Mouse (Mus musculus): ENCODE data around the gene Foxn2.
"Not testable (repeated sequence)": the region's sequence is repeated elsewhere in the genome, so short reads cannot be mapped to it uniquely, and the experiment has no call there.

Gene Foxn2

DNA sequence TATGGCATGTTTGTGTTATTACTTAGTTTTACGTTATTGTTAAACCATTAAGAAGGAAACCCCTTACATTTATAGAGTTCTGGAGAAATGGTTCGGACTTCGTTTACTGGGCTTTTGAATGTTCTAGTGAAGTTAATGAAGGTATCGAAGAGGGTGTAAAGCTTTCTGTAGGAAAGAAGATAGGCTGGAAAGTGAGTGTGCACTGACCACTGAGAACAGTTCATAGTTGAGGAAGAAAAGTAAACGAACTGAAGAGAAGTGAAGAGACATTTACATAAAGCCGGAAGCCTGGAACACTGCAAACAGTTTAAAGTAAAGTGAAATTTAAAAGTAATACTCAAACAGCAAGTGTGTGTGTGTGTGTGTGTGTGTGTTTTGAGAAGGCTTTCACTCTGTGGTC is 2.1 kb downstream of the Foxn2 start:
- DNase-seq = no peak

DNA sequence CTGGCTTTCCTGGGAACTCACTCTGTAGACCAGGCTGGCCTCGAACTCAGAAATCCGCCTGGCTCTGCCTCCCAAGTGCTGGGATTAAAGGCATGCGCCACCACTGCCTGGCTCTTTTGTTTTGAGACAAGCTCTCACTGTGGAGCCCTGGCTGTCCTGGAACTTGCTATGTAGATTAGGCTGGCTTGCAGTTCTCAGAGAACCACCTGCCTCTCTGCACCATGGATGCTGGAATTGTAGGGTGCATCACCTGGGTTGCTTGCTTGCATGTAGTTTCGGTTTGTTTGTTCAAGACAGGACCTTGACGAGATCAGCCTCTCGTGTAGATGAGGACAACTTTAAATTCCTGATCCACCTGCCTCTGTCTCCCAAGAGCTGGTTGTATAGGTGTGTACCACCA is 2.7 kb downstream of the Foxn2 start:
- no peak for DNase-seq

DNA sequence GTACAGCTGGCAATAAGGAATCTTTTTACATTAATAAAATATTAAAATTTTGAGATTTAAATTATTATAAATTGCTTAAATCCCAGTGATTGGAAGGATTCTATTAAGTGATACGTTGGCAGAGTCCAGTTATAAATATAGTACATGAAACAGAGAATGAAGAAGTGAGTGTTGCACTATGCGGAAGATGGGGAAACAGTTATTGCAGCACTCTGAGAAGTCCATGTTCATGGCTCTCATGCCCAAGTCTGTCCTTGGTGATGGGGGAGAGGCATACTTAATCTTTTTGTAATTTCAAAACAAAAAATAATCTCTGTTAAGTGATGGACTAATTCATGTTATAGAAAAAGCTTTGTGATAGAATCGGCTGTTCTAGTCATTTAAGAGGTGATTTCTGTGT is 17.6 kb downstream of the Foxn2 start:
- DNase-seq = no peak

DNA sequence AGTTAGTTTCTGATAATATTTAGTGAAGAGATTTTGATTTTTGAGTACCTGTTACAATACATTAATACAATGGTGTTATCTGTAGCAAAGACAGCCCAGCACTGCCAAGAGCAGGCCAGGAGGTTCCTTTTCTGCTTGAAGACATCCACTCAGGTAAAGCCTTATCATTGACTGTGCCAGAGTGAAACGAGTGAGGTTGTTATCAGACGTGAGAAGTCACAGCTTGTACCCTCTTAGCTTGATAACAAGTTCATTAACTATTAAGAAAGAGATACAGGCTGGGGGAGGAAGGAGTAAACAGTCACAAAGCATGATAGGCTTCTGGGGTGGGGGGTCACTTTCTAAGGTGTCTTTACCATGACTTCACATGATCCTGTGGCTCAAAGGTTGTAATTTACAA is 19.0 kb downstream of the Foxn2 start:
- DNase-seq = no peak

DNA sequence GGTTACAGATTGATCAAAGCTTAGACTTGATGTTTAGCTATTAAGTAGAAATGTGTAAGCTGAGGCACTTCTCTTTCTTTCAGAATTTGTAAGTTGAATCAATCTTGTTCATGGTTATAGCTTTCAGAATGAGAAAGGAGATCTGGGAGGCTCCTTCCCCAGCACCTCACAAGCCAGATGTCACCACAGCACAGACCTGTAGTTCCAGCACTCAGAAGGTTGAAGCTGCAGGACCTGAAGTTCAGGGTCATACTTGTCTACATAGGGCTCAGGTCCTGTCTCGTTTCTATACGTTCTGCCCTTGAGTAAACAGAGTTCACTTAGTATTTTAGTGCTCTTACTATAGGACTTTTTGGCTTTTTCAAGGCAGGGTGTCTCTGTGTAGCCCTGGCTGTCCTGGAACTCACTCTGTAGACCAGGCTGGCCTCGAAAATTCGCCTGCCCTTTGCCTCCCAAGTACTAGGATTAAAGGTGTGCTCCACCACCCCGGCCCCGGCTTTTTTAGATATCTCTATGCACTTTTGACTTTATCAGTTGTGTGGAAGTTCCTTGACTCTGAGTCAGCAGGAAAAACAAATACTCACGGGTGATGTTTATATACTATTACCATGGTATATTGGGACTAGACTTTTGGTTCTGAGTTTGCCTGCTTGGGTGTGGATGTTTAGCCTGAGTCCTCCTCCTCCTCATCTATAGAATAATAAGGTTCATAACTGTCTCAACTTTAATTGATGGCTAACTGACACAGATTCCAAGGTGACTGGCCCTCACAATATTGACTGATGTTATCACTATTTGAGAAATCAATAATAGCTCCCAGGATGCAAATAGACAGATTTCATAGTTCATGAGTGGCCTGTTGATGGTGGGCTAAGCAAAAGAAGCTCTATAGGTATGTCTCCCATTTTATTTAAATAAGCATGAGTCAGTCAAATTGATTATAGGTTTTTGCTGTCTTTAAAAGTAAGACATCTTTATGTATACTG is 19.7 kb downstream of the Foxn2 start:
- no peak for DNase-seq

DNA sequence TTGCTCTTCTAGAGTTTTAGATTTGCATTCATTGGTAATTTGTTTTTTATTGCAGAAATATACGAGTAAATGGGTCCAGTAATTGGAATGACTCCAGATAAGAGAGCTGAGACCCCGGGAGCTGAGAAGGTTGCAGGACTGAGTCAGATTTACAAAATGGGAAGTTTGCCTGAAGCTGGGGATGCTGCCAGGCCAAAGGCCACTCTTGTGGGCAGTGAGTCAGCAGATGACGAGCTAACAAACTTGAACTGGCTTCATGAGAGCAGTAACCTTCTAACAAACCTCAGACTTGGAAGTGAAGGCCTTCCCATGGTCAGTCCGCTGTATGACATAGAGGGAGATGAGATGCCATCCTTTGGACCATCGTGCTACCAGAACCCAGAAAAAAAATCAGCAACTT is 22.1 kb downstream of the Foxn2 start:
- DNase-seq = peak; percentile 25 to 44

DNA sequence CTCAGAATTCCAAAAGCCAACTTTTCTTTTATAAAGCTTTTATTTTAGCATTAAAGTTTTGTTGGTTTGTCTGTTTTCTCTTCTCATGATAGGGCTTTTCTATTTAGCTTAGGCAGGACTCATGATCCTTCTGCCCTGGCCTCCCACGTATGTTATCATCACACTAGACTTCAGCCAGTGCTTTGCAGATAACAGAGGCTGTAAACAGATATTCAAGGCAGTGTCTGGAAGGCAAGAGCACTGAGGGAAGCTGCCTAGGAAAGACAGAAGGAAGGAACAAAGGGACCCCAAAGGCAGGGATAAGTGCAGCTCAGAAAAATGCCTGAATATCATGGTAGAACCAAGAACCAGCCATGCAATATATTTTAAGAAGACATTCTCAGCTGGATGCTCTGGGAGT is 26.1 kb downstream of the Foxn2 start:
- no peak for DNase-seq

DNA sequence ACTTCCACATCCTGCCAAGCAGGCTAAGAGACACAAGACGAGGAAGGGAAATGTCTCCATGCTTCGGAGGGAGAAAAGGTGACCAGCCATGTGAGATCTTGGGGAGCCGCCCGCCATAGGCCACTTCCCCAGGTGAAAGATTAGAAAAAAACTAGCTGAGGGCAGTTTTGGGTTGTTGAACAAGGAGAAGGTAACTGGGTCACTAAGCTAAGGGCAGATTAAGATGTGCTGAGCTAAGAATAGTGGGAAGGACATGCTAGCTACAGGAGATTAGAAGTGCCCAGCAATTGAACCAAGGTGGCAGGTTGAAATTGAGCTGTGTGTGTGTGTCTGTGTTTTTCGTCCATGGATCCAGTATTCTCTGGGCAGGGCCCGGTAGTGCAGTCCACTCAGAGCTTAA is 27.2 kb downstream of the Foxn2 start:
- DNase-seq = no peak

DNA sequence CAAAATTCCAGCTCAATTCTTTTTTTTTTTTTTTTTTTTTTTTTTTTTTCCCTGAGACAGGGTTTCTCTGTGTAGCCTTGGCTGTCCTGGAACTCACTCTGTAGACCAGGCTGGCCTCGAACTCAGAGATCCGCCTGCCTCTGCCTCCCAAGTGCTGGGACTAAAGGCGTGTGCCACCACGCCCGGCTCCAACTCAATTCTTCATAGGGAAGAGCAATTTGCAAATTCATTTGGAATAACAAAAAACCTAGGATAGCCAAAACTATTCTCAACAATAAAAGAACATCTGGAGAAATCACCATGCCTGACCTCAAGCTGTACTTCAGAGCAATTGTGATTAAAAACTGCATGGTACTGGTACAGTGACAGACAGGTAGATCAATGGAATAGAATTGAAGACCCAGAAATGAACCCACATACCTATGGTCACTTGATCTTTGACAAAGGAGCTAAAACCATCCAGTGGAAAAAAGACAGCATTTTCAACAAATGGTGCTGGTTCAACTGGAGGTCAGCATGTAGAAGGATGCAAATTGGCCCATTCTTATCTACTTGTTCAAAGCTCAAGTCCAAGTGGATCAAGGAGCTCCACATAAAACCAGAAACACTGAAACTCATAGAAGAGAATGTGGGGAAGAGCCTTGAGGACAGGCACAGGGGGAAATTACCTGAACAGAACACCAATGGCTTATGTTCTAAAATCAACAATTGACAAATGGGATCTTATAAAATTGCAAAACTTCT is 28.3 kb downstream of the Foxn2 start:
- not testable (repeated sequence) for DNase-seq

DNA sequence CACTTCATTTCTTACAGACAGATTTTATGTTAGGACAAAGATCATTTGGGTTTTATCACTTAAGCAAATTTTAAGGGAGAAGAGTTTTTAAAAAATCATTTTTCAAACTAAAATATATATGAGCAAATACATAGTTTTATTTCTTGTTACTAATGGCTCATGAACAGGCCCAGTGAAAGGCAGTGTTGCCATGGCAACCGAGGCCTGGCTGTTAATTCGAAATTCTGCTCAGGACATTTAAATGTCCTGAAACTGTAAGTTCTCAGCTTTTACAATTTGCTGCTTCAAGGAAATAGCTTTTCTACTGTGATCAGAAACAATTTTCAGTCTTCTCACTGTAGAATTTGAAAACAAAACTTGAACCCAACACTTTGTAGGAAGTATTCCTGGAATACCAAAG is 33.3 kb downstream of the Foxn2 start:
- no peak for DNase-seq

DNA sequence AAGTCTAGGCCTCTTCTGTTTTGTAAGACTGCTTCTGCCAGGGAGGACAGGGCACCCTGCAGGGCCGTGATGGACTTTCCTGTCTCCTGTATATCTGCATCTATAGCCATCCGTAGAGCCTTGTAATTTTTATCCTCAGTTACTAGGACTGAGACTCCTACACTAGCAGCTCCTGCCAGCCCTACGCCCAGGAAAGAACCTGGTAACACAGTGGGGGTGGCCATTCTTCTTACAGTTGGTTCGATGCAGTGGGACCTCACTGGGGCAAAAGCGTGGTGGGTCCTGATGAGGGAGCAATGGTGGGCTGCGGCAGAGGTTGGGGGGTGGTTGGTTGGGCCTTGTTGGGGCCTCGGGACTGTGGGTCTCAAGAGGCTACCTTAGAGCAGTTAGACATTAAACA is 36.7 kb downstream of the Foxn2 start:
- no peak for DNase-seq

DNA sequence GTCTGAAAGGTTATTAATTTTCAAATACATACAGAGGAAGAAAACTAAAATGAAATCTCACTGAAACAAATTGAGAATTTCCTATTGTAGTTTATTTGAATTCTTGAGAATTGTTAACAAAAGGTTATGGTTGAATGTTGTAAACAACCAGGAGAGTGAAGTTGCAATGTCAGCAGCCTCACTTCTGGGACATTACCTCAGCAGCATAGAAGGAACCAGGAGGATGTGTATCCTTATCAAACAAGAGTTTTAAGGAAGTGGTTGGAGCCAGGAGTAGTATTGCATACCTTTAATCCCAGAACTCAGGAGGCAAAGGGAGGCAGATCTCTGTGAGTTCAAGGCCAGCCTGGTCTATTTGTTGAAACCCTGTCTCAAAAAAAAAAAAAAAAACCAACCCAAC is 37.2 kb downstream of the Foxn2 start:
- DNase-seq = no peak

DNA sequence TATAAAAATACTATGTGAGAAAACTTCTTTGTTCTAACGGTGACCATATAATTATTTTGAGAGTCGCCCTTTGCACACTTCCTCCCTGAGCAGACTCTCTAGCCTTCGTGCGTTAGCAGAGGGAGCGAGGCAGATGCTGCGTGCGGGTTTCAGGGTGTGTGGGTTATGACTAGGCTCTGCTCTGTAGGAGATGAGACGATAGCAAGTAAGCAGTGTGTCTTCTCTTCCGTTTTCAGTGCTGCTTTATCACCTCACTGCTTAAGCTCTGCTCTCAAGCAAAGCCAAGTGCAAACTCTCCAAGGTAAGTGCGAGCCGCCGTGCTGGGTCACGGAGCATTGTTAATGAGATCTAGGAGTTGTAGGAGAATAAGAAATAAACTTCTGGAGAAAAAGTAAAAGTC is 38.5 kb downstream of the Foxn2 start:
- DNase-seq = no peak

DNA sequence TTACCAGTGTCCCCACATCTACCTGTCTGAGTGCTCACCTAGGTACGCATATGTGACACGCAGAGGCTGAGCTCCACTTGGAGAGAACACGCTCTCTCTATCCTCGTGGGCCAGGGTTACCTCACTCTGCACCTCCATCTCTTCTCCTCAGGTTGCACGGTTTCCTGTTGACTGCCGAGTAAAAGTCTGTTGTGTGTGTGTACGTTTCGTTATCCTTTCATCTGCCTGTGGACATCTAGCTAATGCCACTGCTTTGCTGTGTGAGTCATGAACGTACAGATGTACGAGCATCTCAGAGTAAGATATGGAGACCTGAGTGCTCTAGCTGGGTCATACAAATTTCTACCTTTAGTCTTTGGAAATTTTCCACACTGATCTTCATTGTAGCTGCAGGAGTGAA is 39.9 kb downstream of the Foxn2 start:
- DNase-seq = no peak

DNA sequence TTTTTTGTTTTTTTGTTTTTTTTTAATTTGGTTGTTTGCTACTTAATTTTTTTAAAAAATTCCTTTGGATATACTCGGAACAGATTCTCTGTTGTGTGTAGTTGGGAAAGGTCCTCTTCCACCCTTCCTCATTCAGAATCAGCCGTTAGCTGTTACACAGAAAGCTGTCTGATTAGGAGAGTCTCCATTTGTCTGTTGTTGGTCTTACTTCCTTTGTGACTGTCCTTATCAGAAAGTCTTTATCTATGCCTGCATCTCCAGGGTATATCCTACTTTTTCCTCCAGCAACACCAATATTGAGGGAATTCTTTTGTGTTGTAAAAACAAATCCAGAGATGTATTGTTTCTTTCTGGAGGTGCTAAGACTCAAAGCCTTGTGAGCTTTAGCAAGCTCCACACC is 40.6 kb downstream of the Foxn2 start:
- no peak for DNase-seq

DNA sequence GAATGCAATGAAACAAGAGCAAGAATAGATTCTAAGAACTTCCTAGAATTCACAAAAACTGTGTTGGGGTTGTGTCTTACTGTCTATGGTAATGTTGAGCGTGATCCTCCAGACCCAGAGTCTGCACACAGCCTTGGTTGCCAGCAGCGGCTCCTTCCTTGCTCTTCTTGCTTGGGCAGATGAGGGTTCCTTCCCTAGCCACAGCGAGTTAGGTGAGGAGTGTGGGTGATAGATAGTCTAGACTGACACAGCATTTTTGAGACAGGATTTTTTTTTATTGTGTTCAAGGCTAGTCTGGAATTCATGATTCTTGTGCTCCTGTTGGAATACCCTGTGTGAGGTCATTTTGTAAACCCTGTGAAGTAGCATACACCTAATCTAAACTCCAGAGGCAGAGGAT is 41.1 kb downstream of the Foxn2 start:
- DNase-seq = no peak

DNA sequence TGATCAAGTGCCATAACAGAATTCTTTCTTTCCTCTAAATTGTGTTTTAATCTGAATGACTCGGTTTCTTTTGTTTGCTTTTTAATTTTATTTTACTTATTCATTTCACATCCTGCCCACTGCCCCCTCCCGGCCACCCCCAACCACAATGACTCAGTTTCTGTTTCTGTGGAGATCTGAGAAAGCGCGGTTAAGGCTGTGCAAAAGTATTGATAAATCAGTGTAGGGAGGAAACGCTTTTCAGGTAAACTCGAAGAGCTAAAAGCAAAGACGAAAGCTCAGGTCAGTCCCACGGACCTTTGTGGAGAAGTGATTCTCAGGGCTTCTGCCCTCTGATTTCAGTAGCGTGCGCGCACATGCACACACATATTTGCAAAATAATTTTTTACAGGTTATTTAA is 44.0 kb downstream of the Foxn2 start:
- DNase-seq = no peak

DNA sequence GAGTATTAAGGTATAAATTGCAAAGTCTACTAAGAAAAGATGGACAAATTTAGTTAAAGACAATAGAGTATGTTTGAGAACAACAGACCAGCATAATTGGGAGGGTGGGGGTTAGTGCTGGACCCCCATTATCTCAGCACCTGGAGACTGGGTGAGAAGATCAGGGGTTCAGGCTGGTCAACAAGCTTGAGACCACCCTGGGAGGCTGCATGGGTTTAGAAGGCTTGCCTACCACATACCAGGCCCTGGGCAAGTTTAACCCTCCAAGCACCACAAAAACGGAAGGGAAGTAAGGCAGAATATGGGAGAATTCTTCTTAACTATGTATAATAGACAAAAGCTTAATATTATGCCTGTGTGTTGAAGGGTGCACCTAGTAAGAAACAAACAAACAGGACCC is 44.4 kb downstream of the Foxn2 start:
- no peak for DNase-seq

DNA sequence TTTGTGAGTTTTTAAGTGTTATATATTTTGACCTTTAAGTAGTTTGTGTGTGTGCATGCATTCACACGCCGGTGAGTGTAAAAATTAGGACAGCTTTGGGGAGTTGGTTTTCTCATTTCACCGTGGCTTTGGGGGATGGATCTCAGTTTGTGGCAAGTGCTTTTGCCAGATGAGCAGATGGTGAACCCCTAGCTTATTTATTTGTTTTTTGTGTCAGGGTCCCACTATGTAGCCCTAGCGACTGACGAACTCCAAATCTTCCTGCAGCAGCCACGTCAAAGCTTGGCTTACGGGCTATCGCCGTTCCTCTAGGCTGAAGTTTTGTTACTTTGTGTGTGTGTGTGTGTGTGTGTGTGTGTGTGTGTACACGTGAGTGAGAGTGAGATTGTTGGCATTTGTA is 50.0 kb downstream of the Foxn2 start:
- DNase-seq = peak; percentile 38 to 56

DNA sequence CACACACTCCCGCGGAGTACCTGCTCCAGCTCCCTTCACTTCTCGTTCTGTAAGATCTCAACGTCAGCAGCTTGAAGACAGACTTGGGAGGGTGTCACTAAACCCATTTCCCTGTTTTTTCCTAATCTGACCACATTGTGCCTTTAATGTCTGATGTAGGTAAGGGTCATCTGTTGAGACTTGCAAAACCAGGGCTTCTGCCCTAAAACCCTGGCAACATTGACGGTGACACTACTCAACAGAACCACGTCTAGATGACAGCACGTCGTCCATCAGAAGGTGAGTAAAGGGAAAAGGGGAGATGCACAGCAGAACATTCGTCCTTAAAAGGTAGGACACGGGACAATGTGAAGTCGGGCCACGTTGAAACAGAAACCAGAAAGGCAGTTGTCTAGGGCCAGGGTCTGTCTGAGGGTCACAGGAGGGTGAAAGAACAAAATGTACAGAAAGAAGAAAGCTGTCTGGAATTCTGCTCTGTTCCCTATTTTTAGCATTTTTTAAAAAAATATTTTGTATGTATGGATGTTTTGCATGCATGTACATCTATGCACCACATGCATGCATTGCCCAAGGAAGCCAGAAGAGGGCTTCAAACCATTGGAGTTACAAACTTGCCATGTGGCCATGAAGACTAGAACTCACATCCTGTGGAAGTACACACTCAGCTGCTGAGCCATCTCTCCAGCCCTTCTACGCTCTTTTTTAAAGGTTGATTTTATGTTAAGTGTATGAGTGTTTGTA is 51.0 kb downstream of the Foxn2 start:
- DNase-seq = no peak

DNA sequence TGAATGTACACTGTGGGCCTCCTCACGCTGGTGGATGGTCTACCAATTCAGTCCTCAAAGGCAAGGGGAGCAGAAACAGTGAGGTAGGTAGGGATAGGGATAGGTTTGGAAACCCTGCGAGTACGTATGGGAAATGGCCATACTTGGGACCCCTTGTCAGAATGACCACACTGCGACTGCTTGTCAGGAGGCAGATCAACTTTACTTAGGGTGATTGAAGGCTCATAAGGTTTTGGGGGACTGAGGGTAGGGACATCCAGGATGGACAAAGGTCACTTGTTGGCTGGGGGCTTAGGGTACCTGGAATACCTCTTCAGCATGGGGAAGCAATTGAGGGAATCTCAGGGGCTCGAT is 51.6 kb downstream of the Foxn2 start:
- DNase-seq = no peak

DNA sequence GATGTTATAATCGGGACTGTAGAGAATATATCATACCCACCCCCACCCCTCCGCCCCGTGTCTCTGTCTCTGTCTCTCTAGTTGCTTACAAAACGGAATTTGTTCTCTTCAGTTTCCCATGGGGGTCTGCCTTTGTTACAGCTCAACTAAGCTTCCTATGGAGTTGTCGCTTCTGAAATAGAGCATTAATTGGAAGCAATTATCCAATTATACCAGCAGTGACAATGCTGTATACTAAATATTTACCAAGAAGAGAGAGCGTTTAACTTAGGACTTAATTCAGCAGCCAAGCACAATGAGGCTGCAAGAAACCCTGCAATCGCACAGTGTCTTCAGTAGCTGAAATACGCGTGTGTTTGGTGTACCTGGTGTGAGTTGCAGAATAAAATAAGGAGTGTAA is 53.0 kb downstream of the Foxn2 start:
- no peak for DNase-seq

DNA sequence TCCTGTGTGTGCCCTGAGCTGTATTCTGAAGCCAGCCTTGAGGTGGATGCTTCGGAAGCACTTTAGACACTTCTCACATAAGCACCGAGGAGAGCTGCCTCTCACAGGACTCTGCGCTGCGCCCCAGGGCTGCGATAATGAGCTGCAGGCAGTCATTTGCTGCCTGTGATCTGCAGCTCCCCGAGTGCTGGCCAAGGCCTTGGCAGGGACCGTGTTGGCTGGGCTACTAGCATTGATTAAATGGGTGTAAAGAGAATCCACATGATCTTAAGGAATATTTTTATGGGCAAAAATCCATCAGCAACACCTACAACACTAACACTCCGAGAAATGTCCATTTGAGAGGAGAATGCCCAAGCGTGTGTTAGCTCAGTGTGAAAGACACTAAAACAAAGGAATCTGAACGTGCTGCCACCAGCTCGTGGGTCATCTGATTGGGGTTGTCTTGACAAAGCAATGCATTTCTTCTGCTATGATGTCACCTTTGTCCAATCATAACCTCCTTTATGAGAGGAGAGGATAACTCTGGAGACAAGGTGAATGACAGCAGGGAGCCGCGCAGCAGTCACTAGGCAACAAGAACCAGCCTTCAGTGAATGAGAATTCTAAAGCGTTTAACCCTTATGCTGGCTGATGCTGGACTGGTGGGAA is 53.7 kb downstream of the Foxn2 start:
- peak; percentile 64 to 67 for DNase-seq
